Mouse (Mus musculus) stomach, embryonic 14.5 days (tissue): ENCODE measurements around the gene Gm28308. TPM values are rescaled to one million over a fixed set of nuclear protein-coding genes. Genes with fewer than 3 reads are reported as not detected.

Experiments used
- ATAC-seq: fragments of 200-750 bp; cut with Nextera tagmentation; 2 replicates; pipeline ENCODE4 v1.8.0; 2017; ENCODE audit warnings: low read depth, moderate TSS enrichment; ENCODE audit not compliant: insufficient number of reproducible peaks, insufficient read depth, low FRiP score
- H3K27ac ChIP-seq: fragments of 300-500 bp; sonication (generic); 2 replicates; pipeline ENCODE4 v1.5.1; 2014; ENCODE audit warnings: mild to moderate bottlenecking, low read length, moderate library complexity, mixed read lengths
- H3K27me3 ChIP-seq: fragments of 300-500 bp; sonication (generic); 2 replicates; pipeline ENCODE4 v1.6.1; 2014; ENCODE audit warnings: low read length, control low read depth, mixed read lengths; ENCODE audit not compliant: control insufficient read depth, insufficient read depth
- H3K36me3 ChIP-seq: fragments of 300-500 bp; sonication (generic); 2 replicates; pipeline ENCODE4 v1.6.1; 2014; ENCODE audit warnings: mild to moderate bottlenecking, control low read depth, low read length, moderate library complexity, mixed read lengths; ENCODE audit not compliant: control insufficient read depth, insufficient read depth
- H3K4me1 ChIP-seq: fragments of 300-500 bp; sonication (generic); 2 replicates; pipeline ENCODE4 v1.6.1; 2014; ENCODE audit warnings: low read length, control low read depth, mixed read lengths; ENCODE audit not compliant: control insufficient read depth, insufficient read depth
- H3K4me2 ChIP-seq: fragments of 300-500 bp; sonication (generic); replicated peaks from 2 replicates; pipeline ENCODE4 v1.6.1; 2014; ENCODE audit warnings: low read depth, low read length, control low read depth
- H3K4me3 ChIP-seq: fragments of 300-500 bp; sonication (generic); 2 replicates; pipeline ENCODE4 v1.5.1; 2014; ENCODE audit warnings: low read depth, low read length, control low read depth
- H3K9ac ChIP-seq: fragments of 300-500 bp; sonication (generic); replicated peaks from 2 replicates; pipeline ENCODE4 v1.6.1; 2014; ENCODE audit warnings: low read depth, mild to moderate bottlenecking, control low read depth, low read length, moderate library complexity, mixed read lengths
- H3K9me3 ChIP-seq: fragments of 300-500 bp; sonication (generic); 2 replicates; pipeline ENCODE4 v1.6.1; 2016; ENCODE audit warnings: low read depth, low read length, control low read depth; ENCODE audit not compliant: control insufficient read depth
- WGBS: fragments of 180-500 bp; shearing (Covaris S2); extraction: QIAGEN DNeasy Blood & Tissue Kit; methylation state at CpG from one replicate; pipeline ENCODE4 v1.1.7; 2014; 5-methylcytosine and 5-hydroxymethylcytosine counted together
- polyA plus RNA-seq: library from polyadenylated mRNA; unstranded; fragments of >200 nt; fragmentation: Nextera tagmentation; extraction: Ambion mirVana; gene quantifications from 2 replicates; pipeline ENCODE4 v1.2.1, GENCODE M21; 2014

Gm28308 gene
- polyA plus RNA-seq, 1 experiment from 2014 or later: not detected

- WGBS: under 1% methylated on average over 6 of the region's 6 CpGs
- ATAC-seq: no peak
- Histone ChIP-seq H3K27me3 (no peaks in the 10 kb centered on the region), H3K4me2 (peak overlapping the region; percentile 61), H3K27ac (peak overlapping the region; percentile 98), H3K4me1 (peaks cover 19% of the 10 kb centered on the region), H3K9ac (peak overlapping the region; percentile 79), H3K36me3 (no peaks in the 10 kb centered on the region), H3K4me3 (peak overlapping the region; percentile 63), H3K9me3 (no peaks in the 10 kb centered on the region)
Measured at GRCm38 (mm10) chr6:52176391-52176790, 36.7 kb downstream of the Gm28308 start.

GRCm38 (mm10) chr6:52175864-52176263, 37.3 kb downstream of the Gm28308 start:
- WGBS: 1% methylated on average over 13 of the region's 35 CpGs
- Histone ChIP-seq H3K27ac (peak overlapping the region; percentile 98), H3K4me1 (peaks cover 19% of the 10 kb centered on the region), H3K4me2 (peak overlapping the region; percentile 61), H3K36me3 (peaks cover 2% of the 10 kb centered on the region), H3K9ac (peak overlapping the region; percentile 79), H3K4me3 (peak overlapping the region; percentile 63), H3K27me3 (no peaks in the 10 kb centered on the region), H3K9me3 (no peaks in the 10 kb centered on the region)
- peak; percentile 30; the same call in 1 of the 2 replicates for ATAC-seq

GRCm38 (mm10) chr6:52174968-52175751, 38.0 kb downstream of the Gm28308 start:
- peak overlapping the region; percentile 63 for H3K4me3 ChIP-seq
- H3K9ac ChIP-seq: peak overlapping the region; percentile 79
- WGBS: under 1% methylated on average over 41 of the region's 41 CpGs
- peak overlapping the region; percentile 98 for H3K27ac ChIP-seq
- H3K4me2 ChIP-seq: peak overlapping the region; percentile 61
- H3K9me3 ChIP-seq: no peaks in the 10 kb centered on the region
- H3K27me3 ChIP-seq: no peaks in the 10 kb centered on the region
- peak; percentile 55; the same call in 1 of the 2 replicates for ATAC-seq
- peaks cover 20% of the 10 kb centered on the region for H3K4me1 ChIP-seq
- peaks cover 9% of the 10 kb centered on the region for H3K36me3 ChIP-seq

GRCm38 (mm10) chr6:52173648-52174047, 39.5 kb downstream of the Gm28308 start:
- H3K9me3 ChIP-seq: no peaks in the 10 kb centered on the region
- H3K9ac ChIP-seq: peak overlapping the region; percentile 79
- H3K36me3 ChIP-seq: peaks cover 15% of the 10 kb centered on the region
- H3K27ac ChIP-seq: peak overlapping the region; percentile 98
- H3K4me1 ChIP-seq: peaks cover 28% of the 10 kb centered on the region
- H3K4me2 ChIP-seq: peak overlapping the region; percentile 61
- H3K27me3 ChIP-seq: no peaks in the 10 kb centered on the region
- WGBS: 2% methylated on average over 4 of the region's 4 CpGs
- peak overlapping the region; percentile 63 for H3K4me3 ChIP-seq
- ATAC-seq: no peak

GRCm38 (mm10) chr6:52172501-52172900, 40.6 kb downstream of the Gm28308 start:
- H3K27me3 ChIP-seq: no peaks in the 10 kb centered on the region
- WGBS: under 1% methylated on average over 35 of the region's 35 CpGs
- peak; percentile 80 for ATAC-seq

GRCm38 (mm10) chr6:52171938-52172337, 41.2 kb downstream of the Gm28308 start:
- Histone ChIP-seq H3K4me1 (peaks cover 31% of the 10 kb centered on the region), H3K36me3 (peaks cover 15% of the 10 kb centered on the region), H3K27me3 (no peaks in the 10 kb centered on the region), H3K9me3 (no peaks in the 10 kb centered on the region), H3K9ac (peak overlapping the region; percentile 67), H3K27ac (peak overlapping the region; percentile 98), H3K4me2 (peak overlapping the region; percentile 61), H3K4me3 (peak overlapping the region; percentile 63)
- 8% methylated on average over 7 of the region's 7 CpGs for WGBS
- peak; percentile 4; the same call in 1 of the 2 replicates for ATAC-seq

More at GRCm38 (mm10) chr6:52172501-52172900, 40.6 kb downstream of the Gm28308 start:
- peaks cover 15% of the 10 kb centered on the region for H3K36me3 ChIP-seq
- H3K9ac ChIP-seq: peak overlapping the region; percentile 67
- peak overlapping the region; percentile 98 for H3K27ac ChIP-seq
- H3K9me3 ChIP-seq: no peaks in the 10 kb centered on the region
- peaks cover 31% of the 10 kb centered on the region for H3K4me1 ChIP-seq
- peak overlapping the region; percentile 61 for H3K4me2 ChIP-seq
- H3K4me3 ChIP-seq: peak overlapping the region; percentile 63

- H3K4me2 ChIP-seq: peak overlapping the region; percentile 61
- H3K4me3 ChIP-seq: peak overlapping the region; percentile 63
- peak overlapping the region; percentile 60; the same call in 1 of the 2 replicates for H3K9ac ChIP-seq
Measured at GRCm38 (mm10) chr6:52171331-52171730, 41.8 kb downstream of the Gm28308 start.

GRCm38 (mm10) chr6:52170898-52171223, 42.3 kb downstream of the Gm28308 start:
- no peaks in the 10 kb centered on the region for H3K27me3 ChIP-seq
- WGBS: 22% methylated on average over 5 of the region's 5 CpGs

More at GRCm38 (mm10) chr6:52171331-52171730, 41.8 kb downstream of the Gm28308 start:
- Histone ChIP-seq H3K36me3 (peaks cover 15% of the 10 kb centered on the region), H3K27me3 (no peaks in the 10 kb centered on the region), H3K9me3 (no peaks in the 10 kb centered on the region), H3K4me1 (peaks cover 33% of the 10 kb centered on the region), H3K27ac (peak overlapping the region; percentile 98)
- WGBS: 14% methylated on average over 4 of the region's 4 CpGs
- no peak for ATAC-seq

More at GRCm38 (mm10) chr6:52170898-52171223, 42.3 kb downstream of the Gm28308 start:
- ATAC-seq: no peak
- H3K4me2 ChIP-seq: peak overlapping the region; percentile 61
- peak overlapping the region; percentile 98 for H3K27ac ChIP-seq
- peaks cover 33% of the 10 kb centered on the region for H3K4me1 ChIP-seq
- peak overlapping the region; percentile 60 for H3K9ac ChIP-seq
- peak overlapping the region; percentile 78 for H3K4me3 ChIP-seq
- peaks cover 15% of the 10 kb centered on the region for H3K36me3 ChIP-seq
- no peaks in the 10 kb centered on the region for H3K9me3 ChIP-seq
